Mouse (Mus musculus) spleen, embryonic (tissue): ENCODE data around the gene Cad.

ENCODE experiments used
- CTCF ChIA-PET: fragments of 350-600 bp; sonication (Branson Sonifier 250); formaldehyde crosslinking; loops from one replicate; lab custom pipeline; 2022; lab: Charles Lee

Gene Cad

DNA sequence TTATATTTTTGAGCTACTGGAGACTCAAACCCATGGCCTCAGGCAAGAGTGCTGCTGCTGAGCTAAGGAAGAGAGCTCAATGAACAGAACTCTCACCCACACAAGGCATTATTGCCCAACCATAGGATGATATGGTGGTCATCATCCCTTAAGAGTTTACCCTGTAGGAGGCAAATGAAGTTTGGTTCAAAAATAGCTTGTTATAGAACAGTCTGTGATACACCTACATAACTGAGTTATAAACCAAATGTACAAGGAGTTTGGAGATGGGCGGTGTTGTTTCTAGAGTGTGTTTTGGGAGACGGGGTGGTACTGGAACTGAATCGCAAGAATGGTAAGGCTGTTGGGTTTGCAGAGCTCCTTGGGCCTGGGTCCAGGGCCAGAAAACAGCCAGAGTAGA lies 15.2 kb downstream of the Cad start:
- CTCF ChIA-PET = no interaction called here

DNA sequence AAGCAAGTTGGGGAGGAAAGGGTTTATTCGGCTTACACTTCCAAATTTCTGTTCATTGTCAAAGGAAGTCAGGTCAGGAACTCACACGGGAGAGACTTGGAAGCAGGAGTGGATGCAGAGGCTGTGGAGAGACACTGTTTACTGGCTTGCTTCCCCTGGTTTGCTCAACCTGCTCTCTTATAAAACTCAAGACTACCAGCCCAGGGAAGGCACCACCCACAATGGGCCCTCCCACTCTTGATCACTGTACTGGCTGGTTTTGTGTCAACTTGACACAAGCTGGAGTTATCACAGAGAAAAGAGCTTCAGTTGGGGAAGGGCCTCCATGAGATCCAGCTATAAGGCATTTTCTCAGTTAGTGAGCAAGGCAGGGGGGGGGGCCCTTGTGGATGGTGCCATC lies 16.5 kb downstream of the Cad start:
- CTCF ChIA-PET = interaction anchor here (0.6 kb wide), 1 partner anchor 48 kb away, joined by 8 read pairs; no protein-coding TSS in a partner anchor

DNA sequence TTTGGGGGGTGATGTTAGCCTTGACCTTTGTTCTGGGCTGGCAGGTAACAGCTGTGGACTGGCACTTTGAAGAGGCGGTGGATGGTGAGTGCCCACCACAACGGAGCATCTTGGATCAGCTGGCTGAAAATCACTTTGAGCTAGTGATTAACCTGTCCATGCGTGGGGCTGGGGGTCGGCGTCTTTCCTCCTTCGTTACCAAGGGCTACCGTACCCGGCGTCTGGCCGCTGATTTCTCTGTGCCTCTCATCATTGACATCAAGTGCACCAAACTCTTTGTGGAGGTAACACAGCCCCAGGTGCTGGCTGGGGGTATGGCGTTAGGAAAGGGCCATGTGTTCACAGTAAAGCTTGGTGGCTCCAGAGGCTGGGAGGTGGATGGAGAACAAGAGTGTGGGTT lies 17.2 kb downstream of the Cad start:
- CTCF ChIA-PET = interaction anchor here (0.5 kb wide), 1 partner anchor 1725 kb away, joined by 3 read pairs; no protein-coding TSS in a partner anchor

DNA sequence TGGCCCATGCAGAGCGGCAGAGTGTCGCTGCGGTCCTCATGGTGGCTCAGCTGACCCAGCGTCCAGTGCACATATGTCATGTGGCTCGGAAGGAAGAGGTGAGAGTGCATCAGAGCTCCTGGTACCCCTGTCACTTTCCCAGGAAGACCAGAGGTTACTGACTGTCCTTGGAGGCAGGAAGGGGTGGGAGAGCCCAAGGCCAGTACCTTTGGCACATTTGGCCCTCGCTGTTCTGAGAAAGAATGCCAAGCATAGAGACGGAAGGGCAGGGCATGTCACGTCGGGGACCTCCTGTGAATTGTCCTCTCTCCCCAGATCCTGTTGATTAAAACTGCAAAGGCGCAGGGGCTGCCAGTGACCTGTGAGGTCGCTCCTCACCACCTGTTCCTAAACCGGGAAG lies 18.6 kb downstream of the Cad start:
- CTCF ChIA-PET = interaction anchor here (0.6 kb wide), 1 partner anchor 1405 kb away, joined by 8 read pairs; no protein-coding TSS in a partner anchor

DNA sequence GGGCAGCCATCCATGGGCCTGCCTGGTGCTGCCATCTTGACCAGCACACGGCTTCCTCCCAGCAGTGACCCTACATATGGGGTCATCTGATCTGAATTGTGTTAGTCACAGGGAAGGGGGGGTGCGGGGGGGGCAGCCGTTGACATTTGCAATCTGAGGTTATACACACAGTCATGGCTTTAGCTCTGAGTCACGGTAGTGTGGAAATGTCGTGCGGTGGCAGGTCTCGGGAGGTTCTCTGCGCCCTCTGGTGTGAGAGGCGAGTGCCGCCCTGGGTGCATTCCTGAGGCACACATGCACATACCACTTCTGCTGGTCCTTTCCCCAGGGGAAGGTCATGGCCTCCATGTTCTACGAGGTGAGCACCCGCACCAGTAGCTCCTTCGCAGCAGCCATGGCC lies 21.8 kb downstream of the Cad start:
- CTCF ChIA-PET = interaction anchor here (0.9 kb wide), 1 partner anchor 25 kb away, joined by 3 read pairs; no protein-coding TSS in a partner anchor

DNA sequence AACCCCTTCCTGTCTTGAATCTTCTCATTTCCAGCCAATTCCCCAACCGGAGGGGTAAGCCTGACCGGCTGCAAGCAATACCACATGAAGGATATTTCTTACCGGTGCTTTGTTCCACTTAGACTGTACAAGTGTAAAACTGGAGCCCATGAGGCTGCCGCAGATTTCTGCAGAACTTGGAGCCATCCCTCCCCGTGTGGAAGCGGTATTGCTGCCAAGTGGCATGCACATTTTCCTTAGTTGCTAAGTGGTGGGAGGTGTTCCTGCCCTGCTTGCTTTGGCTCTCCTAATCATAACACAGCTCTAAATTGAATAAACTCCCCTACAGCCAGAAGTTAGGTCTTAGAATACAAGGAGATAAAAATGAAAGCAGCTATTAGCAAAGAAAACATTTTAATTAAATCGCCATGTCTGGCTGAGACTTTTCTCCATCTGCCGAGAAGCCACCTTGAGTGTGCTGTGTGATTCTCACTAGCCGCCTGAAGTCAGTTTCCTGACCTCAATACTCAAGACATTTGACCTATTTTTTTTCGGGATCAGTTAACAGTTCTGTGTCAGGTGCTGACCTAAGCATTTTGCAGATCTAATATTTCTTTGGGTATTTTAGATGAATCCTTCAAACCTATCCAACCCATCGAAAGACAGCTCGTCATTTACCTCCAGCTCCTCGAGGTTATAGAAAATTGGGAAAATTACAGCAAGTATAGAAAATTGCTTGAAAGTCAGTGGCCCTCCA lies 25.6 kb downstream of the Cad start:
- CTCF ChIA-PET = no interaction called here

DNA sequence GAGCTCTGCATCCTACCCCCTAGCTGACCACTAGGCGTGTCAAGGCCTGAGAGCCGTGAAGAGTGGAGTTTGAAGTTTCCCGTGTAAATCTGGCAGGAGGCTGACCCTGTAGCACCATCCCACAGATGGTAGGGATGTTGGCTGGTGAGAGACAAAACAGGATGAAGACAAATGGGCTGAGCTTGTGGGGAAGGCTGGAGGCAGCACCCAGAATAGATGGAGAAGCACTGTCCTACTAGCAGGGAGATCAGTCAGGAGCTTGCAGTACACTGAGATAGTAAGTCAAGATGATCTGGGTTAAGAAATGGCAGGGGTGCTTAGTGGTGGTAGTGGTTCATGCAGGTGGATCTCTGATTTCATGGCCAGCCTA lies 26.2 kb downstream of the Cad start:
- CTCF ChIA-PET = no interaction called here

DNA sequence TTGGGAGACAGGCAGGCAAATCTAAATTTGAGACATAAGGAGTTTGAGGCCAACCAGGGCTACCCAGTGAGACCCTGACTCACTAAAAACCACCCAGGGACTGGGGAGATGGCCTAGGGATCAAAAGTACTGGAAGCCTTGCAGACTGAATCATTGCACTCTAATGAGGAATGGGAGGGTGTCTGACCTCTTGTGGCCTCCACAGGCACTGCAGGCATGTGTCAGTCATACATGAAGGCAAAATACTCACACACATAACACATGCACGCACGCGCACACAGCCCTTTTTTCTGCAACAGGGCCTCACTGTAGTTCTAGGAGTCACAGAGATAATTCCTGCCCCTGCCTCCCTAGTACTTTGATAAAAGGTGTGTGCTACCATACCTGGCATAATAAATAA lies 26.8 kb downstream of the Cad start:
- CTCF ChIA-PET = no interaction called here

DNA sequence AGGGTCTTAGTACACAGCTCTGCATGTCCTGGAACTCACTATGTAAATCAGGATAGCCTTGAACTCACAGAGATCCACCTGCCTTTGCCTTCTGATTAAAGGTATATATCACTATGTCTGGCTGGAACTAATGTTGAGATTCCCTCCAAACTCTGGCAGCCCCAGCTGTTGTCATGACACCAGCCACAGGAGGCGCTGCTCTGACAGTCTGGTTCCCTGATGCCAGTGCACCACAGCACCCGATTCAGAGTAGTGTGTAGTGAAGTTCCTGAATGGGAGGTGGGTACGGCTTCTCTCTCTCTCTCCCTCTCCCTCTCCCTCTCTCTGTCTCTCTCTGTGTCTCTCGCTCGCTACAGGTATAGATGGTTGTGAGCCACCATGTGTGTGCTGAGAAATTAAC lies 27.8 kb downstream of the Cad start:
- CTCF ChIA-PET = no interaction called here

DNA sequence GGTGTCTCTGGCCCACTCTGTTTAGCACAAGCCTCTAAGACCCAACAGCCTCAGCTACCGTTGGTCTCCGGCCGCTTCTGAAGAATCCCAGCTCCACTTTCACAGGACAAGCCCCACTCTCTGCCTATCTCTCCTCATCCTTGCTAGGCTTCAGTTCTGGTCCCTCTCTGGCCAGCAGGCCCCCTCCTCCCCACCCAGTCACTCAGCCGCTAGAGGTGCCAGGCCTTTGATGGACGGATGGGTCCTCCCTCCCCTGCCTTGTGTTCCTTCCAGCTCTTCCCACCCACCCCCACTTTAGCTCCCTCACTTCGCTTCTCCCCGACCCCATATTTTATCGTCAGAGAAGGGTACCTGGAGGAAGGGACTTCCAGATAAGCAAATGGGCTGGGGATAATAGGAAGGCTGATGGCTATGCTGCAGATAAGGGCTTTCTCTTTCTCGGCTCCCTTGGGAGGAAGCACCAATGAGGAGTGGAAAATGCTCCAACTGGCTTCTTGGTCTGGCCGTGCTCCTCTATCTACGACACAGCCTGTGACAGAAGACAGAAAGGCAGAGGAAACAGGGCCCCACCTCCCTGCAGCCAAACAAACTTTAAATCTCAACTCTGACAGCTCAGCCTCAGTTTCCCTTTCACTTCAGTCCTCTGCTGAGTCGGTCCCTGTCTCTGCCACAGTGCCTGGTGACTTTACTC lies 28.5 kb downstream of the Cad start:
- CTCF ChIA-PET = interaction anchor here (0.6 kb wide), 1 partner anchor 246 kb away, joined by 3 read pairs; no protein-coding TSS in a partner anchor

DNA sequence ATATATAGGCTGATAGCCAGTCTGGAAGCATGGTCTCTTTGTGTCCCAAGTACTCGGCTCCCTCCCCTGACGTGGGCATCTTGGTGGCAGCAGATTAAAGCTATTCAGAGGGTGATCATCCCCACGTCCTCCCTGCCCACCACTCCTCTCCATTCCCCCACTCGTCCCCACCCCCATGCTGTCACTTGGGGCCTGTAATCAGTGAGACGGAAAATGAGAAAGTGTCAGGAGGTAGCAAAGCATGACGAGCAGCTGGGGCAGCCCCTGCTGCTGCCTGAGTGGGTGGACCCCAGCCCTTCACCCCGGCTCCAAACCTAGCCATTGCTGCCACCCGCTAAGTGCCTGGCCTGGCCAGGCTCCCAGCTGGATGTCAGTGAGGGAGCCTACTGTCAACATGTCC lies 29.4 kb downstream of the Cad start:
- CTCF ChIA-PET = interaction anchor here (0.7 kb wide), 1 partner anchor 119 kb away, joined by 3 read pairs; no protein-coding TSS in a partner anchor

DNA sequence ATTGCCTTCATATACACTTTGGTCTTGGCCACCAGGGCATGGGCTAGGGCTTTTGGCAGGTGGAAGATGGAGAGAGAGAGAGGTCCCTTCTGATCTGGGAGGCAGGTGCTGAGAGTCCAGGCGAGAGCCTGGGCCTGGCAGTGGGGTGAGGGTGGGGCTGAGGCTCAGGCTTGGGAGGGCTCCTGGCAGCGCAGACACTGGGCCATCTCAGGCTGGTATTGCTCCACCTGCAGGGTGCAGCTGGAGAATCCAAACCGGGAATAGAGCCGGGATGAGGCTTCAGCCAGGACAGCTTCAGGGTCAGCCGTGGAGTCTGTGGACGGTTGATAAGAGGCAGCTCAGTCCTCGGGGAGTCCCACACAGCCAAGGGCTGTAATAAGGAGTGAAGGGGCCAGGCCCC lies 32.0 kb downstream of the Cad start:
- CTCF ChIA-PET = interaction anchor here (0.6 kb wide), 1 partner anchor 24 kb away, joined by 3 read pairs; no protein-coding TSS in a partner anchor

DNA sequence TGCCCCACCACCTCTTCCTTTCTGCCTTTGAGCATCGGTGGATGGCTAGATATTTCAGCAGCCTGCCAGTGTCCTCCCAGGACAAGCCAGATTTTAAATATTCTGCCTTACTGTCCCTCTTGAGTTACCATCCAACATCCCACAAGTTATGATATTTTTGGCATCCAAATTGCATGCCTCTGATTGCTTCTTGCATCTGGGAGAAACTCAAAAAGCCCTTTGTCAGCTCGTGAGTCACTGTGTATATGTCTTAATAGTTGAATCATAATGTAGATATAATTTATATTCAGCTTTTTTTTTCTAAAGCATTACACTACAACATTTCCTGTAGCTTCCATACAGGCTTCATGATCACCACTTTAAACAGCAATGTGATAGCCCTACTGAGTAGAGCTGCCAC lies 32.6 kb downstream of the Cad start:
- CTCF ChIA-PET = no interaction called here

DNA sequence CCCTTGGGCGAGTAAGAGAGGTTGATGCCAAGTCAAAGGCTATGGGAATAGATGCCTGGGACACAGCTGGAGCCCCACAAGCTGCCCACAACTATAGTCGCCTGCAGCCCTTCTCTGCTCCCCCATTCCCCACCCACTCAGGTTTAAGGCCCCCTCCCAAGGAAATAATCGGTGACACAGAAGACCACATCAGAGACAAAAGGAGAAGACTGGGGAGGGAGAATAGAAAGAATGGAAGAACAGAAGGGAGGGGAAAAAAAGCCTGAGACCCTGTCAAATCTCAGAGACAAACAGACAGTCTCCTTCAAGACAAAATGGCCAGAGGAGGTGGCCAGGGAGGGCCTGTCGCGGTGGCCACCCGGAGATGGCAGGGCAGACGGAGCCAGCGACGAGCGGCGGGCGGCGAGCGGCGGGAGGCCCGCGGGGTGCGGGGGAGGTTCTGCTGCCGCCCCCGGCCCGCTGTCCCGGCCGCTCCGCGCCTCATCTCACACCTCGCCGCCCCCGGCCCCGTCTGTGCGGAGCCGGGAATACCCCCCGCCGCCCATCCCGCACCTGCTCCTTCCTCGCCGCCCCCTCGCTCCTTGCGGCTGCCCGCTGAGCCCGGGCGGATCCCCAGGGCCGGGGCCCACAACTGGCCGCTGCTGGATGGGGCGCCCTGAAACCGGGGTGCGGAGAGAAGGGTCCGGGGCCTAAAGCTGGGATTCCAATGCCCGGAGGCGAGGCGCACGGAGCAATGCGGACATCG lies 37.8 kb downstream of the Cad start:
- CTCF ChIA-PET = no interaction called here

DNA sequence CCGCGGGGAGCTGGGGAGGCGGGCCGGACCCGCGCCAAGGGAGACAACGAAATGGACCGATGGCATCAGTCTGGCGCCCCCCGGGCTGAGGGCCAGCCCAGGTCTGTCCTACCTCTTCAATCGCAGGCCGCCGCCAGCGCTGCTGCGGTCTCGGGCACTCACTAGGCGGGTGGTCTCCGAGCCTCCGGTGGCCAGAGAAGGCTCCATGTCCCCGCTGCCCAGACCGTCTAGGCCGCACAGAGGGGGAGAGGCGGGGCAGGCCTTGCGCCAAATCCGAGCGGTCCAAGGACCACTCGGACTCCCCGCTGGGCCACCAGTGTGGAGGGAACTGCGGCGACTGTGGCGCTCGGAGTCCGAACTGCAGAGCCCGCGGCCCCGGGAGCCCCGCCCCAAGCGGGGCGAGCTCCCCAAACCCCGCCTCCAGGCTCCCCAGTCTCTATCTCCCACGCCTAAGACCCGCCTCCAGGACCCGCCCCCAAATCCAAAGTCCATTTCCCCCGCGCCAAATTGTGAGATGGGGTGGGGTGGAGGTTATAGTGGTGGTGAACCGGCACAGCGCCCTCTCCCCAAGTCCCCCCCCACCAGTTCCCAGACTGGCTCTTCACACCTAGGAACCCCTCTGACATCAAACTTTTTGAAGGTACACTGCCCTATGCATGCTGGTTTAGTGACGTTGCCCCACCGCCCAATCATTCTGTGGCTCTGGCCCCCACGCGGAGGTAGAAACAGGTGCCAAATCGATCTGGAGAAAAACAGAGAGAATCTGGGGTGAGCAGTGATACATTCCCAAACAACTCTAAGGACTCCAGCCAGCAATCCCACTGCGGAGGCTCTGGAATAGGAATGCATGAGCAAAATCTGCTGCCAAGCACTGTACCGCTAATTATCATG lies 38.8 kb downstream of the Cad start:
- CTCF ChIA-PET = no interaction called here

DNA sequence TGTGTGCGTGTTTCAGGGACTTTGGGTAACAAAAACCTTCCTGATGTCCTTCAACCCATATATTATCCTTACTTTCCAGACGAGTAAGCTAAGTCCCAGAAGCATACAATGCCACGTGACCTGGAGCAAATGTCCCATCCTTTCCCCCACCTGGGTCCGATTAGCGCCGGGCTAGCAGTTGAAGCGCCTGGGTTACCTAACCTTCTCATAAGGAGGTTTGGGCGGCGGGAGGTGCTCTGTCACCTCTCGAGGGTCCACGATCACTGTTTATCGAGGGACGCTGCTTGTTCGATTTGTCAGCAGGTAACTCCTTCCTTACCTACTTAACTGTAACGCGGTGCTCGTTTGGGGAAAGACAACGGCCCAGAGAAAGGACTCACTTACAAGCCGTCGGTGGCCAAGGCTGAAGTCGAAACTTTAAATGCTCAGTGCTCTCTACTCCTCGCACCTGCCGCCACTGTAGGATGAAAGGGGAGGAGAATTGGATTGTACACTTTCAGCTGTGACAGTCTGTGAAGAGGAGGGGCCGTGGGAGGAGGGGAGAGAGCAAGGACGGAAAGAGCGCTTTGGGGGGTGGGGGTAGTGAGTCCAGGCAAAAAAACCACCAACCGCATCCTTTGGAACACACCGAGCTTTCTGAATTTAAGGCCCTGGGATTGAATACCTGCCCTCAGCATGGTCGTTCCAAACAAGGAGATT lies 39.7 kb downstream of the Cad start:
- CTCF ChIA-PET = interaction anchor here (0.6 kb wide), 2 partner anchors 10 to 204 kb away, joined by 3 to 4 read pairs; no protein-coding TSS in a partner anchor

DNA sequence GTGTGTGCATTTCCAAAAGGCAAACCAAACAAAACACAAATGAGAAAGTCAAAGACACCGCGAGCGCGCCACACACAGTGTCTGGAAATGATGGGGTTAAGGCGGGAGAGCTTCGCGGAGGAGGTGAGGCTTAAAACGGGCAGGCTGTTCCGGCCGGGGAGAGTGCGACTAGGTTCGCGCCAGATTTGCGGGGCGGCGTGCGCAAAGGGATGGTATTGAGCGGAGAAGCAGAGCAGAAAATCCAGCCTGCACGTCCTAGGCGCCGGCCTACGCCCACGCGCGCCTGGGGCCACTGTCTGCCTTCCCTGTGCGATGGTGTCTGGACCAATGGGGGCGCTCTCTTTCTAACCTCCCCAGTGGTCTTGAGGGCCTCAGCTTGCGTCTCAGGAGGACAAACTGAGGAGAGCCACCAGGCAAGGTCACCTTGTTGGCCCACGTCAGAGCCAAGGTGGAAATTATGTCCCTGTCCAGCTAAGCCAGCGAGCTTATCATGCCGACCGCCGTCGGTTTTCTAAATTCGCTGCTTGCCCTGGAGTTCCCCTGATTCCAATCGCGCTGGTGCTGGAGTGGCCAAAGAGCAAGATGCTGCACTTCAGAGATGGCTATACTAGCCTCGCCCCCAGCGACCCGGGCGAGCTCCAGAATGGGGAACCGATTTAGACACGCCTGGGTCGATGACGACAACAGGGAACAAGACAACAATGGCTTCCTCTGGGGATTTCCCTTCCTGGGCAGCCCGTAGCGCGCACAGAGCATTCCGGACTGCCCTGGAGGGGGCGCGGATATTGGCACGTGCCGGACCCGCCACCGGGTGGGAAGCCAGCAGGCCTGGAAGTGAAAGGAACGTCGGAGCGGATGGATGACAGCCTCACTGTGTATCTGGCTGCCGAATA lies 40.5 kb downstream of the Cad start:
- CTCF ChIA-PET = interaction anchor here (0.6 kb wide), 1 partner anchor 11 kb away, joined by 4 read pairs; no protein-coding TSS in a partner anchor

DNA sequence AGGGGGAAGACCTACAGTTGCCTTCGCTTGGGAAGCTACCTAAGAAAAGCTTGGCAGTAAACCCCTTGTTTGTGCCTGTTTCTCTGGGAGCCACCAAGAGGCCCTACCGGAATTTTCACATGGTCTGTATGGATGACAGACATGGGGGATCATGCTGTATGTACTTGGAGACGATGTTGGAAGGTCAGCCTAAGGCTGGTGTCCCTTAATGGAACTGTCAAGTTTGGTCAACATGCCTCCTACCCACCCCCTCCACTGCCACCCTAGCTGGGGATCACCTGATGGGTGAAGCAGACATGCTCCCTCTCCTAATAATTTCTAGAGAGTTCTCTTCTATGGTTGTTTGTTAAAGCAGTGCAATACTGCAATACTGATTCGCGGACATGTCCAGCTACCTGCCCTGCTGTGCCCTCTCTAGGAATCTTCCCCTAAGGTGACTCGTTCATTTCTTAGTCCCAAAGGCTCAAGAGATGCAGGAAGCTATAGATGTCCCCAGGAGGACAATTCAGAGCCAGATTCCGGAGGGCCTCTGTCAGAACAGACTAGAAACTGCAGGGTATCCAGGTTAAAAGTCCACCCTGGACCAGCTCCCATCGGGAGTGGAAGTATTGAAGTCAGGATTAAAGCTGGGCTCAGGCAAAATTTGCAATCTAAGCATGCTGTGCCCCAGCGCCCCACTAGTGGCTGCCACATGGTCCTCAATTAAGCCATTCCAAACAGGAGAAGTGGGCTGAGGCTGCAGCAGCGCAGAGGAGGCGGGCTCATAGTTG lies 41.3 kb downstream of the Cad start:
- CTCF ChIA-PET = no interaction called here
